Mouse (Mus musculus) cerebellum, adult 2 months (tissue): ENCODE measurements around the gene Nphs2.

Experiments
- CTCF ChIP-seq: fragments of 200-500 bp; IDR thresholded peaks from 2 replicates; pipeline ENCODE4 v1.5.1; 2011; ENCODE audit warnings: low read depth, mild to moderate bottlenecking, control low read depth, low read length, moderate library complexity, borderline replicate concordance; ENCODE audit not compliant: insufficient read depth
- POLR2A ChIP-seq: fragments of 200-500 bp; IDR thresholded peaks from 2 replicates; pipeline ENCODE4 v1.6.1; 2011; ENCODE audit warnings: low read length, control low read depth, borderline replicate concordance; ENCODE audit not compliant: insufficient read depth

- TF ChIP-seq POLR2A (no peak), CTCF (no peak)
Measured at GRCm38 (mm10) chr1:156270471-156270870, 40.1 kb upstream of the Nphs2 start.
